Mouse (Mus musculus) neural tube, embryonic 10.5 days (tissue): ENCODE measurements around the gene Tmem41b.
"Not testable (repeated sequence)": the region's sequence is repeated elsewhere in the genome, so short reads cannot be mapped to it uniquely, and the experiment has no call there.

Experiments
- DNase-seq: peaks from one replicate; pipeline ENCODE4 v3.0.0-alpha.2; 2017; ENCODE audit warnings: low spot score; ENCODE audit errors: extremely low spot score

Tmem41b gene

GRCm38 (mm10) chr7:109977131-109977530 lies 9.6 kb downstream of the Tmem41b start:
- not testable (repeated sequence) for DNase-seq

DNA sequence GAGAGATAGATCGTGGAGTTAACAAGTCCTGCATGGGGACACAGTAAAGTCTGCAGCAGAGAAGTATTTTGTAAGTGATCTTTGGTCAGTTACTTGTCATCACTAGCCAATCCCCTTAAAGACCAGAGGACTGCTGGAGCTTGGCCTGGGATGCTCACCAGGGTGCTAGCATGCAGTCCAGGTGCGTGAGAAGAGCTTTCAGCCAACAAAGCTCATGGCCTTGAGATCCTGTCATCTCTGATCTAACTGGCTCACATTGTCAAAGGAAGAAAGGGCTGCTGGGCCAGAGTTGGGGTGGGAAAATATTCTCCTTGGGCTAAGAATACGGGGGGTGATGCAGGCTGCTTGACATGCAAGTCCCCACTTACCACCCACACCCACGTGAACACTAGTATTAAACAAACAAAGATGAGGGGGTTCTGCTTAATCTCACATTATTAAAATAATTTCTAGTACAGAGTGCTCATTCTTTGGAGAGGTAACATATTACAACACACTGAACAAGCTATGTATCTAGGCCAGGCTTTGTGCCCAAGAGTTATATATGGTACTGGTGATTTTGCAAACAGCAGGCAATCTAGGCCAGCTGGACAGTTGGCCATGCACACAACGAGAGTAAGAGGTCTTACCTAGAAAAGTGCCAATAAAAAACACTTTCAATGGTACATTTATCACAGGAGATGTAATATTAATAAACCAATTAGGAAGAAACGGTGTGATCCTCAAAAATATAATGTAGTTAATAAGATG lies 10.6 kb downstream of the Tmem41b start:
- DNase-seq: no peak

GRCm38 (mm10) chr7:109969542-109969941 lies 17.2 kb downstream of the Tmem41b start:
- no peak for DNase-seq

DNA sequence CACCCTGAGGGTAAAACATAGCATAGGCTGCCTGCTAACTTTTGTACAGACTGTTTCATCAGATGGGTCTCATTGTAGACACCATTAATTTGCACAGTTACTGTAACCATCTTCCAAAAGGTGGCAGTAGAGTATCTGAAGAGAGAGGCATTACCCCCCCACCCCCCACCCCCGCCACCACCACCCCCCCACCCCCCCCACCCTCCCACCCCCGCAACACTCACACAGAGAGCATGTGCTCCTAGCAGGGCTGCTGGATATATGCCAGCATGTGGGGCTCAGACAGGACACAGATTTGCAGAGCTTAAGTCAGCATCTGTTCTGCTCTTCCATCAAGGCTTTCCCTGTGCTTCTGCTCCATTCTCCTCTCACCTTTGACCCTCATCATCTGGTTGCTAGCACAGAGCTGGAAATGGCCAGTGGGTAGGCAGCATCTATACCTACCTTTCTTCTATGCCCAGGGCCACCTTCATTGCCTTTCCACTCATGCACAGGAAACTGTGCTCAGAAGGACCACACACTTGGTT lies 17.7 kb downstream of the Tmem41b start:
- DNase-seq: peak; percentile 31

DNA sequence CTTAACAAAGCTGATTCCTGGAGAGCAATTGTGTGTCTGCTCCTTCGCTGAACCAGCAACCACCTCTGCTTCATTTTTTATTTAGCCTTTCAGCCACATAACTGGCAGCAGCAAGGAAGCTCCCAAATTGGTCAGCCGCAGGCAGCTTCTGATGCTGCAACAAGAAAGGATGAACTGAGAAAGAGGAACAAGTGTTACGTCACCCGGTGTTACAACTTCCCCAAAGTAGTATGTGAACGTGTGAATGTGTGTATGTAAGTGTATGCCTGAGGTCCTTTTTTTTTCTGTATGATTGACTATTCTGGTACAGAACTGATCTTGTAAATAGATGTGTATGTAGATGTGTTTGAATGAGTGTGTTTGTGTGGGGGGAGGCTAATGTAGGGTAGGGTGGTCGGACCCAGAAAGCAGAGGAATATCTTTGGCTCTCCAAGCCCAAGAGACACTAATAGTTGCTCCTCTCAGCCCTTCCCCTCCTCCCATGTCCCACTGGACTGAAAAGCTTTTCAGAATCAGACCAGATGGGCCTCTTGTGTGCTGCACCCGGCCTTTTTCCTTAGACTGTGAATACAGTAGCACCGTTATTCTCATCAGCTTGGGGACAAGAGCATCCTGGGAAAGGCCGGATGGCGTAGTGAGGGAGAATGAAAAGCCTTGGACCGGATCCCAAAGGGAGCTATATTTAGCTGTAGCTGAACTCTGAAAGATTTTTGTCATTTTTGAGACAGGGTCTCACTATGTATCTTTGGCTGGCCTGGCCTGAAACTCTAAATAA lies 18.7 kb downstream of the Tmem41b start:
- DNase-seq: no peak

DNA sequence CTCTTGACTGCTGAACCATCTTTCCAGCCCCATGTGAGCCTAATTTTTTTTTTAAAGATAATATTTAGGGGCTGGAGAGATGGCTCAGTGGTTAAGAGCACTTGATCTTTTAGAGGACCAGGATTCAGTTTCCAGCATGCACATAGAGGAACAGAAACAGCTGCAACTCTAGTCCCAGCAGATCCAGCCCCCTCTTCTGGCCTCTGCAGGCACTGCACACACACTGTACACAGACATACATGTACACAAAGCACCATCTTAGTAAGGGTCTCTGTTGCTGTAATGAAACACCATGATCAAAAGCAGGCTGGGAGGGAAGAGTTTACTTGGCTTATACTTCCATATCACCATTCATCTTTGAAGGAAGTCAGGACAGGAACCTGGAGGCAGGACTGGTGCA lies 21.1 kb downstream of the Tmem41b start:
- DNase-seq: no peak

DNA sequence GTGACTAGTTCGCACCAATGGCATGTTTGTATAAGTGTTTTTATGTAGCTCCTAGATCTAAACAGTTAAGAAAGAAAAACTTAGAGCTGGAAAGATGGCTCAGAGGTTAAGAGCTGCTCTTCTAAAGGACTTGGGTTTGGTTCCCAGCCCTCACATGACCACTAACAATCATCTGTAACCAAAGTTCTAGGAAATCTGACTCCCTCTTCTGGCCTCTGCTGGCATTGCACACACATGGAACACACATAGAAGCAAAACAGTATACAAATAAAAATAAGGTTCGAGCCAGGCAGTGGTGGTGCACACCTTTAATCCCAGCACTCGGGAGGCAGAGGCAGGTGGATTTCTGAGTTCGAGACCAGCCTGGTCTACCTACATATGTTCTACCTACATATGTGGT lies 23.0 kb downstream of the Tmem41b start:
- DNase-seq: no peak

- no peak for DNase-seq
Observed at GRCm38 (mm10) chr7:109962596-109962995, 24.1 kb downstream of the Tmem41b start.

- DNase-seq: no peak
Observed at GRCm38 (mm10) chr7:109961570-109961969, 25.2 kb downstream of the Tmem41b start.

- no peak for DNase-seq
Observed at GRCm38 (mm10) chr7:109960613-109961154, 26.0 kb downstream of the Tmem41b start.

GRCm38 (mm10) chr7:109959716-109960612 lies 26.8 kb downstream of the Tmem41b start, which contains the start of gene Dennd5a:
Gene Dennd5a, minus strand, starts transcription at chr7:109960470.
- DNase-seq: peak; percentile 89

GRCm38 (mm10) chr7:109958843-109959715 lies 27.6 kb downstream of the Tmem41b start:
- DNase-seq: peak; percentile 21

DNA sequence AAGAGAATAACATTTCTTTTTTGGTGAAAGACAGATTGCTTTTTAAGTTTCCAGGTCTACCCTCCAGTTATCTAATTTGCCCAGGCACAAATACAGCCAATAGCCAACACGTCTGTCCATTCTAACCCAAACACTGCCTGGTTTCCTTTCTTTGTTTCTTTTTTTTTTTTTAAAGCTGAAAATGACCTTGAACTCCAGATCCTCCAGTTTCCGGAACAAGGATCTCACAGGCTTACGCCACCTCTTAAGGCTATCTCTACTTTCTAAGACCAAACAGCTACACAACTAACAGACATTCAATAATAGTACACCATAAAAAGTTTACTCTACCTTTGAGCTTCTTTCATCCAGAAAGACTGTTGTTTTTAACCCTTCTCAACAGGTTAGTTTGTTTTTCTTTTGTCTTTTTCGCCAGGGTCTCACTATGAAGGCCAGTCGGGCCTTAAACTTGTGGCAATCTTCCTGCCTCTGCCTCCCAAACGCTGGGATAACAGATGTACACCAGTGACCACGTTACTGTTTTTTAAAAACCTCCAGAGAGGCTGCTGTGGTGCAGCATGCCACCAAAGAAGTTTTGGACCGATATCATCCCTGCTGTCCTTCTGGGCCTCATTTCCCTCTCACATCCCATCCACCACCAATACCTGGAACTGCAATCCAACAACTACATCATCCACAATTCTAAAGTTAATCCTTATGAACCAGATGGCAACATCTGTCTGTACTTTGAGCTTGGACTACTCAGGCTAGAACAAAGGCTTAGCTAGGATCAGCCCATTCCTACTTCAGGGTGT lies 28.5 kb downstream of the Tmem41b start:
- no peak for DNase-seq

DNA sequence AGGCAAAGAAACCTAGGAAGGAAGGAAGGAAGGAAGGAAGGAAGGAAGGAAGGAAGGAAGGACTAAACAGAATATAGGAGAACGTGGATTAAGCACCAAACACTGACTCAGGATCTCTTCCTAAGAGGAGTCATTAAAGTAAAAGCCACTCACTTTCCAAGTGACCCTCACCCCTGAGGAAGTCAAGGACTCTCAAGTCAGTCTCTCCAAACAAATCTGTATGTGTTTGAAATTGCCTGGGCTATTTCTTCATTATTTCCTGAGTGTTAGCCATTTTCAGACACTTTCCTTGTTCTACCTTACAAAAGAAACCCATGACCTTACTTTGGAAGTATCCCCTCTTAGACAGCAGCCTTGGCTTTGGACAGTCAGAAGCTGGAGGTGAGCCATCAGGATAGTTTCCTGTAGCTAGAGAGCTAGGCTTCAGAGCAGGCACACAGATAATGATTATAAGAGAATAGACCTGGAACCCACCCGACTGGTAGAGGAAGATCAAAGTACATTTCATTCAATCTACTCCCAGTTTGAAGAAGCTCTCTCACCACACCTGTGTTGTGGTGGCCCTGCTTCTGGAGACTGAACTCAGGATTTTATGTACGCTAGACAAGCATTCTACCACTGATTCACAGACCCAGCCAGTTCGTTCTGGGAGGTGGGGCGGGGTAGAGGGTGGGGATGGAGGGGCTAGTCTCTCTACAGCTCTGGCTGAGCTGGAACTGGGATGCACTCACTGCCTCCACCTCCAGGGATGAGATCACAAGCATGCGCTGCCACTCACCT lies 31.9 kb downstream of the Tmem41b start:
- DNase-seq: no peak

- no peak for DNase-seq
Observed at GRCm38 (mm10) chr7:109951297-109951696, 35.4 kb downstream of the Tmem41b start.

DNA sequence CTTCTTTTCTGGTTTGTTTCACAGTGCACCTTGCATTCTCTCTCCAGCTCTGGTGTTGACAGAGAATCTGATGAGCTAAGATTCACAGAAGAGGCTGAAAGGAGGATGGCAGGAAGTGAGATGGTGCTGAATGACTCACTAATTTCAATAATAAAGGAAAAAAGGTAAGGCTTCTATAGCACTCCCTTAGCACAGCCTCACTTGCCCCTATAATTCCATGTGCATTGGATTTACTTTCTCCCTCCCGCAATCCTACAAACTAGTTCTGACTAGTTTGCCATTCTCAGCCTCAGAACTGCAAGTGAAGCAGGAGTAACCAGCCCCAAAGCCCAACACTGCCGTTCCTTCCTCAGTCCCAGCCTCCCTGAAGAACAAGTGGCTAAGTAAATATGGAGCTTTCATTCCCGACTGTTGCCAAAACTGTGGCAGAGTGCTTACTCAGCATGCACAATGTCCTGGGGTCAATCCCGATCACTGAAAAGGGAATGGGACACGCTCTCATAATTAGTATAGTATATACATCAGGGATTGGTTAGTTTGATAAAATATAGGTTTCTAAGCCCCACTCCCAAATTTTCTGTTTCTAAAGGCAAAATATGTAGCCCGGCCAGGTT lies 42.2 kb downstream of the Tmem41b start:
- no peak for DNase-seq

DNA sequence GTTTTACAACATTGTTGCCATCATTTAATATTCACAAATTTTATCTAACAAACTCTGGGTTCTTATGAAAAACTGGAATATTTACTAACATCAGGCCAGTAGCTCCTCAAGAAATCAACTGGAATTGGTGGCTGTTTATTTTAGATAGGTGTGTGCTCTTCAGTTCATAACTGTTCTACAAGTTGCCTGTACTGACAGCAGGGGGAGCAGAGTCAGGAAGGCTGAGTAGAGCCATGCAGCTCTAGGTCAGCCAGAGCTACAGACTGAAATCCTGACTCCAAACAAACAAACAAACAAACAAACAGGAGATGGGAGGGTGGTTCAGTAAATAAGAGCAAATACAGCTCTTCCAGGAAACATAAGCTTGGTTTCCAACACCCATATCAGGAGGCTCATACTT lies 57.1 kb downstream of the Tmem41b start:
- DNase-seq: no peak

DNA sequence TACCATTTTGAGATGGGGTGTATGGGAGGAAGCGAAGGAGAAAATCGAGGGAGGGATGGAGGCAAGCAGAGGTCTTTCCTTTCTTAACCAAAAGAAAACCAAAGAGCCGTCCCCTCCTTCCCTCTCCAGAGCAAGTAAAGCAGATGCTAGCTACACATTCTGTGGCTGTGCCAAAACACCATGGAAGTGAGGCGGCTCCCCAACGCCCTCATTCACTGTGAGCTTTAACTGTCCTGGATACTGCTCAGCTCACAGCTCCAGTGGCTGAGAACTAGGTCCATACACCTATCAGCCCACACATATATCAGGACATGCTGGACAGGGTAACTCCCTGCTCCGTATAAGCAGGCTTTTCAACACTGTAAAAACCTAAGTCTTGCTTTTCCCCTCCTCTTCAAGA lies 58.4 kb downstream of the Tmem41b start:
- no peak for DNase-seq
